Comparison of ENCODE assay signal across 20 mouse cellular contexts in genomic region chr7:121835392-121835791, GRCm38 (mm10). TPM values are rescaled to one million over a fixed set of nuclear protein-coding genes. Genes with fewer than 3 reads are reported as not detected.
A peak's percentile ranks its signal among the peaks of the same experiment; 100 is the strongest.
DNase-seq lines count a peak whose midpoint lies in the region; ATAC-seq and TF ChIP-seq lines count a peak whose summit lies in the region.
"Had no signal": no experiment of that assay in that cellular context is flagged by ENCODE, and none has a peak within 500 bp of the region (broad histone marks: within the 10 kb centered on the region; RNA-seq: fewer than 3 reads in every experiment).

No protein-coding gene starts in this region.

- H3K36me3 ChIP-seq in liver, adult 2 months (ENCODE audit: control insufficient read depth, insufficient read depth, low read length) = no peaks in the 10 kb centered on the region
- no peaks in the 10 kb centered on the region for H3K36me3 ChIP-seq in G1E (replicated peaks)
- no peaks in the 10 kb centered on the region for H3K36me3 ChIP-seq in splenic B cell, adult 2 months (ENCODE audit: control insufficient read depth, insufficient read depth, low read length, poor library complexity, severe bottlenecking)
- H3K36me3 ChIP-seq: embryonic facial prominence, embryonic 15.5 days; liver, embryonic 15.5 days; midbrain, embryonic 12.5 days had no signal

- no peaks in the 10 kb centered on the region for H3K4me1 ChIP-seq in liver, adult 2 months (ENCODE audit: control insufficient read depth, insufficient read depth, low read length)
- no peaks in the 10 kb centered on the region for H3K4me1 ChIP-seq in G1E (ENCODE audit: insufficient read depth, low read depth, low read length)
- H3K4me1 ChIP-seq: forebrain, embryonic 13.5 days; liver, embryonic 15.5 days; midbrain, embryonic 12.5 days had no signal

- ATAC-seq in G1E (ENCODE audit: extremely low read depth, insufficient number of reproducible peaks, low FRiP score, poor library complexity, severe bottlenecking) = no peak
- ATAC-seq: forebrain, embryonic 13.5 days had no signal

- TF ChIP-seq POLR2A in liver, adult 2 months (IDR thresholded peaks at IDR 0.05; ENCODE audit: extremely low read depth, insufficient read depth, low read length) = no peak

- H3K27me3 ChIP-seq in liver, adult 2 months (ENCODE audit: control insufficient read depth, insufficient read depth, low read length) = peaks cover 7% of the 10 kb centered on the region; the same call in 1 of the 2 replicates
- H3K27me3 ChIP-seq in G1E (ENCODE audit: insufficient read depth, low read length) = no peaks in the 10 kb centered on the region; the same call in 1 of the 2 replicates
- no peaks in the 10 kb centered on the region for H3K27me3 ChIP-seq in splenic B cell, adult 2 months (ENCODE audit: control insufficient read depth, insufficient read depth, low read length, poor library complexity, severe bottlenecking)
- H3K27me3 ChIP-seq: embryonic facial prominence, embryonic 15.5 days; forebrain, embryonic 13.5 days; liver, embryonic 15.5 days; midbrain, embryonic 12.5 days had no signal

- H3K9ac ChIP-seq in liver, adult 2 months (ENCODE audit: low read depth, low read length) = no peak overlapping the region
- H3K9ac ChIP-seq: embryonic facial prominence, embryonic 15.5 days; forebrain, embryonic 13.5 days; liver, embryonic 15.5 days; midbrain, embryonic 12.5 days had no signal

- DNase-seq in liver, adult 2 months (ENCODE audit: extremely low read depth, low read depth, low spot score) = no peak
- DNase-seq in liver (no peak), G1E (ENCODE audit: low spot score) (no peak)
- peak; percentile 5 for DNase-seq in thymus, postnatal 25 days
- DNase-seq in thymus, postnatal 36 days = no peak
- peak; percentile 3 for DNase-seq in splenic B cell, adult 2 months (ENCODE audit: low read depth, low spot score)
- DNase-seq in kidney, adult 9 months = no peak
- DNase-seq in frontal cortex, postnatal 10 days (ENCODE audit: low spot score in 2 of 2) = no peak
- DNase-seq: cerebellum, adult 18-20 months; kidney, postnatal 10 days; right cerebral cortex, adult 18-20 months had no signal

- H3K79me2 ChIP-seq in liver, adult 2 months (ENCODE audit: control insufficient read depth, insufficient read depth, low read length) = no peaks in the 10 kb centered on the region

- TF ChIP-seq CTCF in liver, adult 2 months (IDR thresholded peaks at IDR 0.05; ENCODE audit: low read depth, low read length) = peak; percentile 31; the same call in 1 of the 2 replicates
- TF ChIP-seq CTCF in G1E (IDR thresholded peaks at IDR 0.05; ENCODE audit: low read depth, low read length) = 0 out of 2 replicates have a peak, but pooled peaks have one; percentile 18

- WGBS in liver, adult 2 months = 83% methylated on average over 7 of the region's 7 CpGs

- no peak overlapping the region for H3K27ac ChIP-seq in liver, adult 2 months (replicated peaks; ENCODE audit: insufficient read depth, low read depth, low read length)
- H3K27ac ChIP-seq: embryonic facial prominence, embryonic 15.5 days; forebrain, embryonic 13.5 days; liver, embryonic 15.5 days; macrophage; midbrain, embryonic 12.5 days had no signal

- peaks cover 4% of the 10 kb centered on the region; the same call in 1 of the 2 replicates for H3K9me3 ChIP-seq in G1E (replicated peaks)
- H3K9me3 ChIP-seq: embryonic facial prominence, embryonic 15.5 days; liver, embryonic 15.5 days; midbrain, embryonic 12.5 days had no signal

- H3K4me3 ChIP-seq in liver, adult 2 months (ENCODE audit: insufficient read depth, low read depth, low read length) = no peak overlapping the region
- H3K4me3 ChIP-seq in G1E (ENCODE audit: low read depth, low read length) = no peak overlapping the region
- H3K4me3 ChIP-seq: embryonic facial prominence, embryonic 15.5 days; forebrain, embryonic 13.5 days; liver, embryonic 15.5 days; midbrain, embryonic 12.5 days had no signal

RNA-seq across cellular contexts. Expression of gene Scnn1b, which starts 29.4 kb away (rescaled TPM):
- total RNA-seq in liver, adult 2 months (2014; rRNA removed) = not detected in 2 replicates
- 0.05 TPM in 1 of 2 replicates, not detected in the other for polyA plus RNA-seq in liver, adult 2 months (2012; rRNA removed)
- total RNA-seq in G1E (2014; fragmentation: Nextera tagmentation) (not detected in 2 replicates), G1E (2017) (0.11 TPM in 1 of 2 replicates, not detected in the other)
- not detected in 2 replicates for polyA plus RNA-seq in G1E (2012)
- total RNA-seq: hematopoietic stem cell, adult 5-6 weeks; layer of hippocampus, postnatal 10 days; left cerebral cortex, postnatal 36 days had no signal
- polyA plus RNA-seq: forebrain, embryonic 13.5 days; liver, embryonic 15.5 days; macrophage; midbrain, embryonic 12.5 days; spleen, adult 2 months had no signal

Comparison
In these comparisons a context has a peak if more than half of its experiments do, and no peak if none do; other contexts are left out.
1. DNase-seq: peak in thymus, postnatal 25 days (single experiment) and splenic B cell, adult 2 months (single experiment); none in liver, adult 2 months (single experiment), liver (single experiment), thymus, postnatal 36 days (0 of 2), G1E (single experiment), kidney, adult 9 months (single experiment) and frontal cortex, postnatal 10 days (0 of 2).